Mouse (Mus musculus) liver, embryonic 14.5 days (tissue): ENCODE data around the gene Chtop. TPM values are rescaled to one million over a fixed set of nuclear protein-coding genes. Genes with fewer than 3 reads are reported as not detected.

Experiments used
- ATAC-seq: fragments of 200-750 bp; cut with Nextera tagmentation; 2 replicates; pipeline ENCODE4 v1.8.0; 2017; ENCODE audit warnings: moderate number of reproducible peaks, mild to moderate bottlenecking, moderate library complexity; ENCODE audit not compliant: insufficient read depth
- DNase-seq, 3 experiments: peaks; one replicate each; pipeline ENCODE4 v3.0.0-alpha.2; 2012 to 2013; ENCODE audit warnings: low read depth in 3 of 3, low spot score in 3 of 3
- H3K27ac ChIP-seq: fragments of 300-500 bp; sonication (generic); 2 replicates; pipeline ENCODE4 v1.5.1; 2014; ENCODE audit warnings: moderate library complexity, mild to moderate bottlenecking, control low read depth, inconsistent platforms
- H3K27me3 ChIP-seq: fragments of 300-500 bp; sonication (generic); 2 replicates; pipeline ENCODE4 v1.6.1; 2014; ENCODE audit warnings: mild to moderate bottlenecking, low read length, moderate library complexity; ENCODE audit not compliant: control insufficient read depth, insufficient read depth
- H3K36me3 ChIP-seq: fragments of 300-500 bp; sonication (generic); replicated peaks from 2 replicates; pipeline ENCODE4 v1.6.1; 2014; ENCODE audit warnings: low read depth; ENCODE audit not compliant: control insufficient read depth, insufficient read depth
- H3K4me1 ChIP-seq, 2 experiments: fragments of 200-500 bp in 1 of 2; fragments of 300-500 bp in 1 of 2; sonication (generic) in 1 of 2; replicated peaks; 2 replicates each; pipeline ENCODE4 v1.6.1; 2012 to 2014; ENCODE audit warnings: antibody characterized with exemption in 1 of 2, inconsistent platforms in 1 of 2, low read length in 1 of 2; ENCODE audit not compliant: control insufficient read depth in 2 of 2, insufficient read depth in 2 of 2
- H3K4me2 ChIP-seq: fragments of 300-500 bp; sonication (generic); 2 replicates; pipeline ENCODE4 v1.6.1; 2014; ENCODE audit warnings: low read depth, mild to moderate bottlenecking, control low read depth, moderate library complexity
- H3K4me3 ChIP-seq, 2 experiments: fragments of 200-500 bp in 1 of 2; fragments of 300-500 bp in 1 of 2; sonication (generic) in 1 of 2; 2 replicates each; pipeline ENCODE4 v1.5.1; 2012 to 2014; ENCODE audit warnings: low read depth in 2 of 2, low read length in 2 of 2, mild to moderate bottlenecking in 2 of 2, control low read depth in 1 of 2, inconsistent platforms in 1 of 2, moderate library complexity in 1 of 2; ENCODE audit not compliant: insufficient read depth in 1 of 2
- H3K9ac ChIP-seq: fragments of 300-500 bp; sonication (generic); replicated peaks from 2 replicates; pipeline ENCODE4 v1.6.1; 2014; ENCODE audit warnings: mild to moderate bottlenecking, control low read depth, moderate library complexity
- H3K9me3 ChIP-seq: fragments of 300-500 bp; sonication (generic); 2 replicates; pipeline ENCODE4 v1.6.1; 2016; ENCODE audit warnings: low read length, mixed read lengths; ENCODE audit not compliant: control insufficient read depth
- CTCF ChIP-seq: IDR thresholded peaks from 2 replicates; pipeline ENCODE4 v1.5.1; 2016; ENCODE audit warnings: antibody characterized with exemption, low read depth, control low read depth
- EP300 ChIP-seq: IDR thresholded peaks from 2 replicates; pipeline ENCODE4 v1.6.1; 2016; ENCODE audit warnings: antibody characterized with exemption, low read depth
- WGBS: fragments of 180-500 bp; shearing (Covaris S2); extraction: QIAGEN DNeasy Blood & Tissue Kit; methylation state at CpG from one replicate; pipeline ENCODE4 v1.1.7; 2014; ENCODE audit not compliant: insufficient replicate concordance; 5-methylcytosine and 5-hydroxymethylcytosine counted together
- polyA plus RNA-seq, 2 experiments: library from polyadenylated mRNA; depleted of rRNA in 1 of 2; stranded (reverse) in 1 of 2; unstranded in 1 of 2; fragments of >200 nt; fragmentation: Nextera tagmentation in 1 of 2; extraction: Ambion mirVana in 1 of 2; gene quantifications; 2 replicates each; pipeline versions ENCODE4 v1.2.1 to v1.2.3; 2012 to 2014

Gene Chtop
- polyA plus RNA-seq, 2 experiments = 29.7 to 49.9 TPM

DNA sequence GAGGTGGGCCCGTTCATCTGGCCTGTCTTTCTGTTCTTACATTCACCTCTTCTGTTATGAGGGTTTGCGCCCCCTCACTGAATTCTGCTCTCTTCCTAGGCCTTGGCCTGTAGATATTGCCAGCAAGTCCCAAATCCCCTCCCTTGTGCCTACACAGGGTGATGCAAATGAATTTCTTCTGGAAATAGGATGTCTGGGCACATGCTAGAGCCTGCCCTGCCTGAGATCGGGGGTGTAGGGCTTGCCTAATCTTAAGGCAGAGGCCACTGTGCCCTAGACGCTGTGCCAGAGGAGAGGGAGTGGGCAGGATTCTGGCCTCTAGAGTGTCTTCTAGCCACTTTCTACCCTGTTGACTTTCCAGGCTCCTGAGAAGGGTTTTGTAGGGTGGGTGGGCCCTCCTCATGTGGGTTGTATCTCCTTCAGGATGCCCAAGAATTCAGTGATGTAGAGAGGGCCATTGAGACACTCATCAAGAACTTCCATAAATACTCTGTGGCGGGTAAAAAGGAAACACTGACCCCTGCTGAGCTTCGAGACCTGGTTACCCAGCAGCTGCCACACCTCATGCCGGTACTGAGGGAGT is 18.1 kb upstream of the Chtop start:
- Histone ChIP-seq H3K9ac (no peak overlapping the region), H3K36me3 (no peaks in the 10 kb centered on the region), H3K4me1 (no peaks in the 10 kb centered on the region), H3K9me3 (no peaks in the 10 kb centered on the region), H3K27me3 (no peaks in the 10 kb centered on the region), H3K4me3 (no peak overlapping the region), H3K27ac (no peak overlapping the region), H3K4me2 (no peak overlapping the region)
- ATAC-seq (no peak), DNase-seq (no peak)
- TF ChIP-seq CTCF (no peak), EP300 (no peak)
- WGBS = 56% methylated on average over 7 of the region's 7 CpGs

DNA sequence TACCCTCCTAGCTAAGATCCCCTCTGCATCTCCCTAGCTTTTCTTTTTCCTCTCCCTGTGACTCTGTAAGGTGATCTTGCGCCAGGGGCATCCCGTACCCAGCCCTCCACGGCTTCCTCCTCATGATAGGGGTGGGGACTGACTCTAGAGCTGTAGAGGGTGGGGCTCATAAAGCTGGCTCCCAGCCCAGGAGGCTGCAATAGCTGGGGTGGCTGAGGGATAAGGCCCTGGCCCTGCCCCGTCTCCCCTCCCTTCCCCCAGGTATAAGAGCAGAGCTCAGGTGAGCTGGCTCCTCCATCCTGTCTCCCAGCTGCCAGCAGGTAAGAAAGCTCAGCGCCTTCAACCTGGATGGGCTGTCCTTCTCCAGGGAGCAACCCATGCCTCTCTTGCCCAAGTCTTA is 17.3 kb upstream of the Chtop start, which contains the start of gene S100a14:
Gene S100a14, plus strand, starts transcription at position 277 of the 400 bp plus-strand sequence.
- H3K4me2 ChIP-seq = no peak within 1 kb of the TSS
- no peak for ATAC-seq

DNA sequence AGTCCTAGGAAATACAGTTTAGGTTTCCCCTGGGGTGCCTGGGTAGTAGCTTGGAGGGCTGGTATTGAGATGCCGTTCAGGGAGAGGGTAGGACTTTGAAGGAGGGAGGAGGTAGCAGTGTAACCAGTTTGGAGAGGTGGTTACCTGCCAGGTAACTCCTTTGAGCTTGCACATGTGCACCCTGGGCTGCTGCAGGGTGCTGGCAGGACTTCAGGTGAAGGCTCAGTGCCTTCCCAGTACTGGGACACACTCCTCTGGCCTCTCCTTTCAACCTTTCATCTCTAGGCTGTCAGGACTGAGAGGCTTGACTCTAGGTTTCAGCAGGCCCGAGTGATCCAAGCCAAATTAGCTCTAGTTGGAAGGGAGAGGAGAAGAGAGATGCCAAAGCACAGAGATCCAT is 16.8 kb upstream of the Chtop start:
- WGBS = 57% methylated on average over 2 of the region's 2 CpGs
- ATAC-seq (no peak), DNase-seq (no peak)
- TF ChIP-seq EP300 (no peak), CTCF (no peak)
- Histone ChIP-seq H3K4me1 (no peaks in the 10 kb centered on the region), H3K9ac (no peak overlapping the region), H3K4me3 (no peak overlapping the region), H3K4me2 (no peak overlapping the region), H3K27ac (no peak overlapping the region), H3K27me3 (no peaks in the 10 kb centered on the region), H3K9me3 (no peaks in the 10 kb centered on the region), H3K36me3 (no peaks in the 10 kb centered on the region)

More for the DNA sequence above, 17.3 kb upstream of the Chtop start, which contains the start of gene S100a14:
- Histone ChIP-seq H3K36me3 (no peaks in the 10 kb centered on the region), H3K4me1 (no peaks in the 10 kb centered on the region), H3K9me3 (no peaks in the 10 kb centered on the region), H3K27ac (no peak within 1 kb of the TSS), H3K27me3 (no peaks in the 10 kb centered on the region), H3K9ac (no peak within 1 kb of the TSS), H3K4me3 (no peak within 1 kb of the TSS)
- 40% methylated on average over 5 of the region's 5 CpGs for WGBS
- TF ChIP-seq EP300 (no peak), CTCF (no peak)
- DNase-seq = no peak

DNA sequence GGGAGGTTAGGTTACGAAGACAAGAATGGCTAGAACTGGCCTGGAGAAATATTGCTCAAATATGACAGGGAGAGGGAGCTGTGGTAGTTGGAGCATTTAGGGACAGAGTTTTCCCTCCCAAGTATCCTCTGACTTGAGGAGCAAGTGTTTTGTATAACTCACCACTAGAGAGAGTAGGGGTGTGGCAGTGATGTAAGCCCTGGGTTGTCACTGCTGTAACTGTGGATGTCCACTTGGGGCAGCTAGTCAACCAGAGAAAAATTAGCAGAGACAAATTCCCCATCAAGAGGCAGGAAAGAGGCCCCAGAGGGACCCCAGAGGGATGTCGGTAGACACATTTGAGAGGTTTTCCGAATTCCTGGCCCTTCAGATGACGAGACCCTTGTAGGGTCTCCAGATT is 16.1 kb upstream of the Chtop start:
- no peaks in the 10 kb centered on the region for H3K4me1 ChIP-seq
- H3K27ac ChIP-seq = no peak overlapping the region
- H3K4me3 ChIP-seq = no peak overlapping the region
- TF ChIP-seq EP300 (no peak), CTCF (peak; percentile 72)
- no peaks in the 10 kb centered on the region for H3K27me3 ChIP-seq
- DNase-seq = peak in 2 of 3 experiments; percentile 37 to 39
- H3K9ac ChIP-seq = no peak overlapping the region
- no peaks in the 10 kb centered on the region for H3K9me3 ChIP-seq
- WGBS = 43% methylated on average over 4 of the region's 4 CpGs
- H3K36me3 ChIP-seq = no peaks in the 10 kb centered on the region
- ATAC-seq = no peak
- no peak overlapping the region for H3K4me2 ChIP-seq

DNA sequence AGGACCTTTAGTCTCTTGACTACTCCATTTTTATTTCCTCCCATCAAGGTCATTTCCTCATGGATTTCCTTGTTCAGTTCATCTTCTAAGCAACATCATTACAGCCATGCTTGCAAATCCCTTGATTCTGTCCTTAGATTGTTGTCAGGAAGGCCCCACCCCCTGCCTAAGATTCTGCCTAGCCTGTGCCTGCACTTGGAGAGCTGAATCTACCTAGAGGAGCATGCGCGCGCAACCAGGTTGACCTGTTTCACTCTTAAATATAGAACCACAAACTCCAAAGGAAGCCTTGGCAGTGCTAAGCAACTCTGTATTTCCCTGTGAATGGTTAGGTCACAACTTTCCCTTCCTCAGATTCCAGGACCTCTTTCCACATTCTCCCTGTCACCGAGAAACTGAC is 8.4 kb upstream of the Chtop start:
- TF ChIP-seq EP300 (no peak), CTCF (no peak)
- DNase-seq = no peak
- Histone ChIP-seq H3K9ac (no peak overlapping the region), H3K4me3 (no peak overlapping the region), H3K27ac (no peak overlapping the region), H3K27me3 (no peaks in the 10 kb centered on the region; the same call in 1 of the 2 replicates), H3K4me2 (no peak overlapping the region), H3K4me1 (peaks cover 5 to 19% of the 10 kb centered on the region in 2 experiments), H3K36me3 (no peaks in the 10 kb centered on the region), H3K9me3 (no peaks in the 10 kb centered on the region)
- 89% methylated on average over 4 of the region's 4 CpGs for WGBS
- ATAC-seq = no peak
